Mouse (Mus musculus) hematopoietic stem cell, adult 5-6 weeks (primary cell): ENCODE data around the gene Phb. TPM values are rescaled to one million over a fixed set of nuclear protein-coding genes. Genes with fewer than 3 reads are reported as not detected.
"Not testable (repeated sequence)": the region's sequence is repeated elsewhere in the genome, so short reads cannot be mapped to it uniquely, and the experiment has no call there.

Source experiments
- ATAC-seq, 2 experiments: fragments of 125-278 bp in 1 of 2; replicated peaks in 1 of 2; 2 replicates each; pipeline ENCODE4 v1.8.0; 2016 to 2017; ENCODE audit warnings: inconsistent platforms in 2 of 2, mild to moderate bottlenecking in 2 of 2, moderate number of reproducible peaks in 2 of 2, low read depth in 1 of 2, moderate TSS enrichment in 1 of 2; ENCODE audit not compliant: low FRiP score in 2 of 2, poor library complexity in 2 of 2, severe bottlenecking in 2 of 2, insufficient read depth in 1 of 2, low TSS enrichment in 1 of 2
- total RNA-seq: library from RNA; stranded (forward); fragments of 172-1452, 232-1000 nt; gene quantifications from 2 replicates; pipeline ENCODE4 v1.2.3, GENCODE M21; 2017

The Phb gene
- total RNA-seq, 1 experiment from 2014 or later, result 76.0 TPM

- no peak for ATAC-seq
Measured at GRCm38 (mm10) chr11:95646154-95646490, 20.6 kb upstream of the Phb start.

DNA sequence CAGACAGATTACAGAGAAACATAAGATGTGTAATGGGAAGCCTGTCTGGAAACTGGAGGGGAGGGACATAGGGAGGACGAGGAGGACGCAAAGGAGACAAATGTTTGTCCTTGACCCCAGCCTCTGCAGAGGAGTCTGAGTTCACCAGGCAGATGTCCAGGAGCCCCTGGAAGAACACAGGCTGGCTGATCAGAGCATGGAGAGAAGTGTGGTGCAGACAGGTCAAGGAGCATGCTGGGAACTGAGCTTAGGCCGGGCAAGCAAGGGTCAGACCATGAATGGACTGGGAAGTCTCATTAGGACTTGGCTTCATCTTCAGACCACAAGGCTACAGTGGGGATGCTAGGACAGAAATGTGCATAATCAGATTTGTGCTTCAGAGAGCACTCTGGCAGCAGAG is 19.0 kb upstream of the Phb start:
- ATAC-seq, result no peak

DNA sequence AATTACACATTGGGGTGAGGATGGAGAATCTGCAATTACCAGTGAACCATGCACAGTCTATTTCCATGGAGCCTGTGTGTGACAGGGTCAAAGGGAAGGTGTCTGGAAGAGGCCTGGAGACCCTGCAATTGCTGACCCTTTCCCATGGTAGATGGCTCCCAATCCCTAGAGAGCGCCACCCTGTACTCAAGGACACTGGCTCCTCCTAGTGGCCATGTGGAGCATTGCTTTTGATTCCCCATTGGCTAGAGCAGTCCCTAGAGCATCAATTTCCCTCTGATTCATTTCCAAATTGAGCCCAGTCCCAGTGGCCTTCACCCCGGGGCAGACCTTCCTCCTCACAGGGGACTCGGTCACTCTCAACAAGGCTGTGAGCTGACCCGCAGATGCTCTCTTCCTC is 17.9 kb upstream of the Phb start:
- ATAC-seq, result peak; percentile 59 to 70; a peak in 3 of 4 replicates

- no peak for ATAC-seq
Measured at GRCm38 (mm10) chr11:95649560-95649959, 17.2 kb upstream of the Phb start.

- ATAC-seq, result no peak
Measured at GRCm38 (mm10) chr11:95650001-95650400, 16.8 kb upstream of the Phb start.

DNA sequence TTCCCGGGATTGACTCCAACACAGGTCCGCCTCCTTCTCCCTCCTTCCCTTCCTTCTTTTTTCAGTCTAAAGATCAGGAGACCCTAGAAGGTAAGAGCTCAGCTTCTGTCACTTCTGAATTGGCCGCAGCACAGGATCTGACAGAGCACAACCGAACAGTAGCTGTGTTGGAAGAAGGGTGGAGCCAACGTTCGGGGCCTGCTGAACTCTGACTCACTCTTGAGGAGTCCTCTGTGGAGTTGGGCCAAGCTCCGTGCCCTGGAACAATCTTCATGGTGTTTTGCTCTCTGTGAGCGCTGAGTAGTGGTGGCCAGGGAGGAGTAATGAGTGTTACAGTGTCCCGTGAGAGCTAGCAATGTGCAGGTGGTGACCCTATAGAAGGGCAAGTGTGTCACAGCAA is 15.8 kb upstream of the Phb start:
- ATAC-seq, result no peak

GRCm38 (mm10) chr11:95657449-95657848 is 9.3 kb upstream of the Phb start:
- no peak for ATAC-seq

- no peak for ATAC-seq
Measured at GRCm38 (mm10) chr11:95667177-95667576, 420 bp downstream of the Phb start.

GRCm38 (mm10) chr11:95668086-95668485 is 1.3 kb downstream of the Phb start:
- not testable (repeated sequence) for ATAC-seq

DNA sequence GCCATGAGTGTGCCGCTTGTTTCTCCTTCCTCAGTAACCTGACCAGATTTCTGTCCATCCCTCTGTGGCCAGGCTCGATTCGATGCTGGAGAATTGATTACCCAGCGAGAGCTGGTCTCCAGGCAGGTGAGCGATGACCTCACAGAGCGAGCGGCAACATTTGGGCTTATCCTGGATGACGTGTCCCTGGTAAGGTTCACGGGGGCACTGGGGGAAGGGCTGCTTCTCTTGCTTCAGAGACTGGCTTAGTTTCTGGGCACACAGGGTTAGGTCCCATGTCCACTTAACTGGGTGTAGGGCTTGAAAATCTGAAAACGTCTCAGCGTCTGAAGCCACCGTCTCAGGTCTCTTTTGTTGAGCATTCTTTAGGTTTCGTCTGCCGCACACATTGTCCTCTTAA is 8.7 kb downstream of the Phb start:
- ATAC-seq, result no peak

GRCm38 (mm10) chr11:95676307-95676706 is 9.6 kb downstream of the Phb start:
- ATAC-seq, result peak; percentile 40 to 50; a peak in 3 of 4 replicates

DNA sequence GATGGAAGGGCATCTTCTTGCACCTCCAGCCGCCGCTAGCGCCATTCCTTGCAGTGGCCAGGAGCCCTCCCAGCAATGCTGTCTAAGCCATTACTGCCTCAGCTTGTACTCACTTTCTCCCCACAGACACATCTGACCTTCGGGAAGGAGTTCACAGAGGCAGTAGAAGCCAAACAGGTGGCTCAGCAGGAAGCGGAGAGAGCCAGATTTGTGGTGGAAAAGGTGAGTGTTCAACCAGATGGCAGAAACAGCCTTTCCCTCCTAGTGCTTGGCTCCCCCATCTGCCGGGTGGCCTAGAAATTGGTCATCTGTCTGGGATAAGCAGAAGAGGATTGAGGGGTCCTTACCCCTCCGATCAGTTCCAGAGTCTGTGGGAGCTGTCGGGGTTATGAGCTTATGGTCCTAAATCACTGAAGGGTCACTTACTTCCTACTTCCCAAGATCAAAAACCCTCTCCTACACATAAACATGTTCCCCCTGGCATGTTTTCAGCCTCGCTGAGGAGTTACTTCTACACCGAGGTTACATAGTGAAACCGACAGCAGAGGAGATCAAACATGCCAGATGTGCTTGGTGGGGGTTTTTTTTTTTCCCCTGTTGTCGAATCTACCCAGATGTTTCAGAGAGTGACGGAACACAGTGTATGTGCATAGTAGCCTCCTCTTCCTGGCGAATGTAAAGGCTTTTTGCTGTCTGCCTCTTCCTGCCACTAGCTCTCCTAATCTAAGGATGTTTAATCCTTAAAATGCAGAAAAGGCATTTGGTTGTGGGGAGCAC is 11.4 kb downstream of the Phb start:
- ATAC-seq, result no peak

DNA sequence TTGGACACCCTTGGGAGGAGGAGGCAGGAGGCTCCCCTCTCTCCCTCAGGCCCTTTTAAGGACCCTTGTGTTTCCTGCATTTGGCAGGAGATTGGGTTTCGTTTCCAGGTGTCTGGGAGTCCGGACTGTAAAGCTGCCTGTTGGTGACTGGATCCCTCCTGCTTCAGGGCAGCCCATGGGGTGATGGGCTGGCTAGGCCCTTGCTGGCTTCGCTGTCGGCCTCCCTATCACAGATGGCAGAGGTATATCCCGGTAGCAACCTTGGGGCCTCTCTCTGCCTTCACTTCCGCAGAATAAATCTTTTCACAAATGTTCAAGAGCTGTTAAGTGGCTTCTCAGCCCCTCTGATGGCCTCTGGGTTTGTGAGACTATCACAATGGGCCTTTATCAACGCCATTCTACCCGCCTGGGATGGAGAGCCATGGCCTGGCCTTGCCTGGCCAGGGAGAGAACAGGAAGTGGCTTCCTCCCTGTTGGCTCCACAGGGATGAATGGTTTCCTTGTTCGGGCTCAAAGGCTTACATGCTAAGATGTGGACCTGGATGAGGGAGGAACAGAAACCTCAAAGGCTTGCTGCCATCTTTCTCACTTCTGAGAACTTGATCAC is 15.3 kb downstream of the Phb start:
- ATAC-seq, result no peak

GRCm38 (mm10) chr11:95682946-95683345 is 16.2 kb downstream of the Phb start:
- no peak for ATAC-seq

GRCm38 (mm10) chr11:95686031-95686430 is 19.3 kb downstream of the Phb start:
- ATAC-seq, result peak; percentile 42 to 68; a peak in 1 of 4 replicates

- no peak for ATAC-seq
Measured at GRCm38 (mm10) chr11:95687084-95687656, 20.4 kb downstream of the Phb start.

DNA sequence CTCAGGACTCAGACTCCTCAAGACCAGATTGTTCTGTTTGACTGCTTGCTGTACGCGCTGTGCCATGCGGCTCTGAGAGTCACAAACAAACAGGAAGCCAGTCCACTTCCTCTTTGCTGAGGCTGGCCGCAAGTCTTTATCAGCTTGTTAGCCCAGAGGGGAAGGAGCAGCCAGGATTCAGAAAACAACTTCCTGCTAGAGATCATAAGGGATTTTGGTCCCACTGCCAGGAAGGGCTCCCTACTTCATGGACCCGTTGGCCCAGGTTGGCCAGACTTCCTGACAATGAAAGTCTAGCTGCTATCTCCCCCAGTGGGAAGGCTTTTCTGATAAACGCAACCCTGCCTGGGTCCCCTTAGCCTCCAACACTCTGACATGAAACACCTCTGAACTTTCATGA is 21.8 kb downstream of the Phb start:
- peak; percentile 82 for ATAC-seq

DNA sequence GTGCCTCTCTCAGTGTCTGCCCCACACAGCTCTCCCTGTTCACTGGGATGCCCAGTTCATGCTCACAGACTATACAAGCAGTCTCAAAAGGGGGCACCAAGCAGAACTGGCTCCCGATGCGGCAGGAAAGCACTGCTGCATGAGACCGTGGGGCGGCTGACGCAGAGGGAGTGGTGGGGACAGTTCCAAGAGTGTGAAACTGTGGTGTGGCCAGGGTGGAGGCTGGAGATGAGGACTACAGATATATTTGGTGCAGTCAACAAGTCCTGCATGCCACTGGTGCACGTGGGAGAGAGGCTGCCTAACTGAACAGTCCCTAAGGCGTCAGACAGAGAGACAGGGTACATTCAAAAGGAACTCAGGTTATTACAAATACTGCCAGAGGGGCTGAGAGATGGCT is 22.2 kb downstream of the Phb start:
- ATAC-seq, result peak; percentile 25 to 26; a peak in 3 of 4 replicates

DNA sequence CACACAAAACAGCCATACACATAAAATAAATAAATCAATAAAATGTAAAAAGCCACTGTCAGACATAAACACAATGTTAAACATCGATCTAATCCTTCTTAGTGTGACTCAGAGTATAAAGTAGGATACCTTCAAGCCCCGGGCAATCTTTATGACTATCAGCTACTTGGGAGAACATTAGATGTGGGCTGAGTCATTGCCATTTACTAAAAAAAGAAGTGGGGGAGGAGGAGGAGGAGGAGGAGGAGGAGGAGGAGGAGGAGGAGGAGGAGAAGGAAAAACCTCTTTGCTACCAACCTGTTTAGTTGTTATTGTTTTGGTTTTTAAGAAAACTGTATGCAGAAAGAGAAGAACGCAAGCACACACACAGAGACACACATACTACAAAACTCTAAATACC is 22.8 kb downstream of the Phb start:
- no peak for ATAC-seq
